Mouse (Mus musculus) naive thymus-derived CD4-positive, alpha-beta T cell, adult 2 months (primary cell): ENCODE results near the gene Tmem164.

Experiments
- DNase-seq: peaks from one replicate; pipeline ENCODE4 v3.0.0-alpha.2; 2011; ENCODE audit warnings: low read depth

Tmem164 gene

DNA sequence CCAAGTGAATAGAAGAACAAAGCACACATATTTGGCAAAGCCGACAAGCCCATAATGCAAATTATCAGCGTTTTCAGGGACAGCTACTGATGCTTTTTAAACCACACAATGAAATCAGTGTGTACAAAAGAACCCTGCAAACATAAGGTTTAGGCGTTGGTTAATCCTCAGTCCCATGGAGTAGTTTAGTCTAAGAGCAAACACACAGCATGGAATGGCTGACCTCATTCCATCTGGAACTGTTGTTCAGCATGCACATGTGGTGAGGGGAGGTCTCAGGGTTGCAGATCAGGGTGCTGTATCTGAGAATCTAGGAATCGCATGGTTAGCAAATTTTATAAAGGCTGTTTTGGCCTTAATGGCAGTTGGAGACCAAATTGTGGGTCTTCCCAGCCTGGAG is 69.6 kb downstream of the Tmem164 start:
- DNase-seq, result no peak

DNA sequence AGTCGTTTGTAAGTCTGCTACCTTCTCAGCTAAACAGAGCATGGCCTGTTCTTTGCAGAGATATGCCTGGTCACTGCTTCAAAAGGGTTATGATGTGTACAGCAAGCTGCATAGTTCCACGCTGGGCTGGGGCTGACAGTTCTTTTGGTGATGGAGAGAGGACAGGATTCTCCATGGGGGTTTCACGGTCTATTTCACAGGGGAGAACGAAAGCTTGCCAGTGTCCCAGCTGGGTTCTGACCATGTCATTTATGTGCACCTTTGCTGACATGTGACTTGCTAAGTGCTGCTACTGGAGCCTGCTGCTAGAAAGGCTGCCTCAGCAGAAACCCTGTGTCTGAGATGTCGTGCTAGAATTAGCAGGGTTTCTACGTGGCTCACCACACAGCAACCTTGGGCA is 74.3 kb downstream of the Tmem164 start:
- no peak for DNase-seq

DNA sequence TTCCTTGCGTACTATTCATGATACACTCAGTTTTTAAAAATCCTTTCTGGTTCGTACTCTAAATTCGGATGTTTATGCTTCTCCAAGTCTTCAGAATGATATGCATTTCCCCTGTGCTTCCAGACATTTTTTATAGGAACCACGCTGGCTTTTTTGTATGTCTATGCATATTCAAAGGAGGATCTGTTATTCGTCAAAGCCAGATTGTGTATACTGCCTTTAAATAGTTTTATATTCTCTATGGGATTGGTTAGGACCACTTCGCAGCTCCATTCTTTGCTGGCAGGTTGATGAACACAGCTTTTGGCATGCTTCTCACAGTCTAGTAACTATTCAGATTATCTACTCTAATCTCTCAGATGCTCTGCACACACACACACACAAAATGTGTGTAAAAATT is 79.2 kb downstream of the Tmem164 start:
- no peak for DNase-seq

DNA sequence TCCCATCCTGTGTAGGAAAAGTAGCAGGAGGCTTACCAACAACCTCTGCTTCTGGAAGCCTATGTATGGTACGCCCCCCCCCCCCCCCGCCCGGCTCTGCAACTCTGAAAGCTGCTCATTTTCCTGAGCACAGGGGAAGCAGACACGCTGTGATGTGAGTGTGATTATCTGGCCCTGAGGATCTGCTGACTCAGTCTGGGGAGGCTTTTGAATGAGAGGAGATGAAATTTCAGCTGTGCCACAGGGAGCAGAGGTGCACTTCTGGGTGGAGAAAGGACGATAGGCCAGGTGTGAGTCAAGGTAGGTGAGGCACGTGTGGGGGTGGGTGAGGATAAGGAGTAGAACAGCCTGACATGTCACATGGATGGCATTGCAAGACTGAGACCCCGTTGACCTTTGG is 82.1 kb downstream of the Tmem164 start:
- no peak for DNase-seq

DNA sequence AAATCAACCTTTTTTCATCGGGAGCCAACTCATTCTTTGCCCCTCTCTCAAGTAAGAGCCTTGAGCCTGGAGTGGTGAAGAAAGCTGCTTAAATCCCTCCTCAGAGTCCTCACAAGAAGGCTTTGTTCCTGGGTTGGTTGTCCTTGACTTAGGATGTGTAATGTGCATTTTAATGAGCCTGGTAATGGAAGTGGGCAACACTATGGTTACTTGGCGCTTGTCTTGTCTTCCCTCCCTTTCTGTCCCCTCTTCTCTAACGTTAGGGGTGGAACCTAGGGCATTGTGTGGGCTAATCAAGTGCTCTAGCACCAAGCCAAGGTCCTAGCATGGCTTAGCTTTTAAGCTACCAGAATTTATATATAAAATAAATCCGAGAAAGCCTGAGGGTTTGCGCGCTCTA is 88.5 kb downstream of the Tmem164 start:
- DNase-seq, result no peak

DNA sequence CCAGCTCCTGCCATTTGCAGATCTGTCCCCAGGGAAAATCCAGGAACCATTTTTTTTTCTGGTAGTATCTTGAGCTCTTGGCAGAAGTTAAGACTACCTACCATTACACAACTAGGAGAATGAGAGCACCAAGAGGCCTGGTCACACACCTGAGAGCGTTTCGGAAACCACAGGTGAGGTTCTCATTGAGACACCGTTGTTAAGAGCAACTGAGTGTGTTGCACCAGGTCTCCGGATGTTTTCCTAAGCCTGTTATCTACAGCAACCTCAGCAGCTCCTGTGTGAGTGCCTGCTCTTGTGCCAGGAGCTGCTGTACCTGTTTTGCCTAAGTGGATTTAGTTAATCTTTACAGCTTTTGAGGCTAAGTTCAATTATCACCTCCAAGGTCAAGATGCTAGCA is 92.5 kb downstream of the Tmem164 start:
- DNase-seq, result no peak

DNA sequence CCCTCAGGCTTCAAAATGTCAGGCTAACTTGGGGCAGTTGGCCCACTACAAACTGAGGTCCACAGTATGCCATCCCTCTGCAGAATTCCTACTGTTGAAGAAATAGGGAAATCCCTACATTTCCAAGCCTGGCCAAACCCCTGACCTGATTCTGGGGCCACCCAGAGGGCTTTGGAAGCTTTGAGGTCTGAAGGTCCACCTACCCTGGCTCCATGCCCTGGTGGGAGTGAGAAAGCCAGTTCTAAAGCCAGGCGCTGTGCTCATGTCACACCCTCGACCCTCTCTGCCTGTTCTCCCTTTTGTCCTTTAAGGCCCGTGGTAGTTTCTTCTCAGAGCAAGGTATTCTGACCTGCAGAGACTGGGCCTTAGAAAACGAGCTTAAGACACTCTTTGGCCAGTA is 94.9 kb downstream of the Tmem164 start:
- DNase-seq, result no peak

DNA sequence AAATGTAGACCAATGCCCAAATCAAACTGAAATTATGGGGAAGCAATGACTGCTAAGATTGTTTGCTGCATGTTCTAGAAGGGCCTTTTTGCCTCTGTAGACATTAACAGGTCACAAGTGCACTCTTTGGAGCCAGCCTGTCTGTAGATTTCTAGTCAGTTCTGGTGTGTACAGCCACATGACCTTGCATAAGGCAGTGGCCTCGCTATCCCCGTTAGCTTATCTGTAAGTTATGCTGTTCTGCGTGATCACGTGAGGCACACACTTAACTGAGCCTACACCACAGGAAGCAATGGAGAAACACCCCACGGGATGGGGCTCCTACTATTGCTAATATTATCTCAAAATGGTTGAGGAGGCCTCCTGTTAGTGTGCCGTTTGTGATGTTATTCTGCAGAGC is 97.4 kb downstream of the Tmem164 start:
- no peak for DNase-seq

DNA sequence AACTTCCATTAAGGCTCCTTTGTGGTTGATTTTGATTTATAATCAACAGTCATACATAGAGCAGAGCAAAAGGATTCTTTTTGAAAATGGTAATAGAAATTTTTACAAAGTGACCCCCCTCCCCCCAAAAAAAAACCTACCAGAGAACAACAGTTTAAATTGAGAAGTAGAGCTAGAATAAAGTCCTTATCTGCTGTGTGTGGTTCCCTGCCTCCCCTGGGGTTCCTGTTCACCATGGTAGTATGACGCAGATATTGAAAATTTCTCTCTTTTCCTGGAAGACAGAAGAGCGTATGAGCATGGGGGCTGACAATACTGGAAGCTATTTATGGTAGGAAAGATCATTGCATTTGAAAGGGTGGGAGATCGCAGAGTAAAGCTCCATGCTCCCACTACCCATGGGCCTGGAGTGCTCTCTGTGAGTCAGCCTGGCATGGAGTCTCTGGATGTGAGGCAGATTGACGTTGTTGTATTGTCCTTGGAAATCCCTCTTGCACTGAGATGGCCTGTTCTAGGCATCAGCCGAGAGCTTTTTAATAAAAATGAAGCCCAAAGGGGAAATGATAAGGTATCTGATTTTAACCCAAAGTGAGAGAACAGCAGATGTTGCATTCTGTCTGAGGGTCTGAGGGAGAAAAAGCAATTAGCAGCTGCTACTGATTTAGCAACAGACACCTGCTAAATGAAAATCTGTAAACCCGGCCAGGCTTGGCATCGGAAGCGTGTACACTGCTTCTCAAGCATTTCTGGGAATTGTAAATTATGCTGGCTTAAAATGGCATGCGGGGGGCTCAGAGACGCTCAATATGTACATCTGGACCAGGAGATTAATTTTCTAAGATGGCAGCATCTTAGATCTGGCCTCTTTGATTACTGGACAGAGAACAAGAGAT is 105.2 kb downstream of the Tmem164 start:
- DNase-seq, result no peak

DNA sequence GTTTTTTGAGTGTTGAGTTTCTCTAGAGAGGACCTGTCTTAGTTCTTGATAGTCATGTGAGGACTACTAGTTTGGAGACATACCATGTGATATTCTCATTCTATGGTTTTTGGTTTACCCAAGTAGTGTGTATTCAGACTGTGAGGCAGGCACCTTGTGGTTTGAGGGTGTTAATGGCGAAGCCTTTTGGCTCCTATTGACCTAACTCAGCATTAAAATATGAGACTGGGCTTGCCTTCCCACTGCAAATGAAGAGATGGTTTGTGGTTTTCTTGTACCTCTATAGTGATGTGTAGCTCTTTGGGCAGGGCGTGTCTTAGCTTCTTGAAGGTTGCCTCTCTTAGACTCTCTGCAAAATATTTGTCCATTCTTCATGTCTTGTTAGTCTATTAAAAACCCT is 111.0 kb downstream of the Tmem164 start:
- DNase-seq, result no peak

DNA sequence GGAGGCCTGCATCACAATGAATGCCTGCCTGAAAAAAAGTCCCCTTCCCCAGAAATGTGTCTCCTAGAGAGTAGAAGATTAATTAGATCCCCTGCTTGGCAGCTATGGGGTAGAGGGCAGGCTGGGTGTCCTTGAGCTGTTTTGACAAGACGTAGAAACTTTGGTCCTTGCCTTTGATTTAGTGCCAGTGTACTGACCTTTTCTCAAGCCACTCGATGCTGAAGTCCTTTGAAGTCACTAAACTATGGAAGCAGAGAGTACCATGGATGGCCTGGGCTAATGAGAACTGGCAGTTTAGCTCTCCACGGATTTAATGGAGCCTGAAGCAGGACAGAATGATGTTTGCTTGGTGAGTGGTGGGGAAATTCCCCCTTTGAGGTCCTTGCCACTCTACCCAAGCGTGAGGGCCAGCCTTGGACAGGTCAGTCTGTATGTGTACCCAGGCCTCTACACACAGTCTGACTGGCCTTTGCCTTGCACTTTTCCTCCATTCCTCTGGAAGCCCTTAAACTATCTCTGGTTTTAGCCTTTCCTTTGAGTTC is 112.9 kb downstream of the Tmem164 start:
- DNase-seq, result no peak

DNA sequence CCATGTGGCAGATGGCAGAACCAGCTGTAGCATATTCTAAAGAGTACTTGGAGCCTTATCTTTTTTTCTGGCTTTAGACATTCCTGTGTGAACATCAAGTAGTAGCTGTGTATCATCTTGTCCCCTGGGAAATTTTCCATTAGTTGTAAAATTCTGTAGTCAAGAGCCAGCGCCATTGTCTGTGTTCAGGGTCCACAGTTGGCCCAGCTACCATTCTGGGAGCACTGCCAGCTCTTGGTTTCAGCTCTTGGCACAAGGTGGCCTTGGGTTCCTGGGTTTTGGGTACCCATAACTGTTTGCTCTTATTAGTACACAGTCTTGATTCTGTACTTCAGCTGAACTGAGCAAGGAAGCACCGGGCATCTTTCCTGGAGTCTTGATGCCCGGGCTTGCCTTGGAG is 123.4 kb downstream of the Tmem164 start:
- DNase-seq, result no peak

DNA sequence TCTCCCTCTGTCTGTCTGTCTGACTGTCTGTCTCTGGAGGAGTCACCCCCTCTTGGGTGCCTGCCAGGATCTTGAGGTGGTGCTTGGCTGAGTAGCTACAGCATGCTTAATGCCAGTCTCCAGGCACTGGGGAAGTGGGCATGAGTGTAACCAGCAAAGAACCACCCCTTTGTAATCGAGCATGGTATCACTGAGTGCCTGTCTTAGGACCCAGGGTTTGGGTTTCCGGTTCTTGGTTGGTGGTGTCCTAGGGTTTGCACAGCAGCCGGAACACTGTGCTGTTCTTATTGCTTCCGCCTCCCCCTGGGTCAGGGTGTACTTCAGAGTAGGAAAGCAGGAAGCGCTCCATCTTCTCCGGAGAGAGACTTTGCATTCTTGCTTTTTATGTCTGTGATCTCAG is 124.9 kb downstream of the Tmem164 start:
- DNase-seq, result no peak

DNA sequence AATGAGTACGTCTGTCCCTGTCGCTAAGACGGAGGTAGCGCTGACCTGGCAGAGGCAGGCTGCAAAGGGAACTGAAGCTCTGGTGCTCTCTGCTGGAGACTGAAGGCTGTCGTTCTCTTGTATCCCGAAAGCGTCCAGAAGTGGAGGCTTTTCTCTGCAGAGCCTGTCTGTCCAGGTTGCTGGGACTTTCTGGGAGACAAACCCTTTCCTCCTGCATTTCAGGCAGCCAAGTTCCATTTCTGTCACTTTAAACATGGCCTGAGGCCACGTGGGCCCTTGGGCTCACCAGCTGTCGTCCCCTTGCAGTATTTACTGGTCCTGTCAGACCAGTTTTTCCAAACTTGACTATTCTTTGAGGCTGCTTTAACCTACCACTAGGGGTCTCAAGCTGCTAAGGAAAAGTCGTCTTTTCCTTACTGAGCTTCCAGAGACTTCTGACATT is 125.4 kb downstream of the Tmem164 start:
- no peak for DNase-seq

DNA sequence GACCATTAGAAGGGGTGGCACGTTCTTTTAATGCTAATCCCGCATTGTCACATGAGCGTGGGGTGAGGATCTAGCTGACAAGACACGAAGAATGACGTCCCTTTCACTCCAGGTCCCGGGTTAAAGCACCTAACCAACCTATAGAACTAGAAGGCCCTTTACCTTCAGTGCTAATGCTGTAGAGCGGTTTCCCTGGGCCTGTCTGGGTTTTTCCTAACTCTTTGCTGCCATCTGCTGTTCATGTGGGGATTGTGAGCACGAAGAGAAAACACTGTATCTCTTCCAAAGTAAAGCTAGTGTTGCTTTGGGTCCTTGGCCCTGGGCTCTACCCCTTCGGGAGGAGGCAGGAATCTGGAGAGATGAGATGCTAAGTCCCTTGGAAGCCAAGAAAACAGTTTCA is 127.2 kb downstream of the Tmem164 start:
- peak; percentile 66 for DNase-seq

DNA sequence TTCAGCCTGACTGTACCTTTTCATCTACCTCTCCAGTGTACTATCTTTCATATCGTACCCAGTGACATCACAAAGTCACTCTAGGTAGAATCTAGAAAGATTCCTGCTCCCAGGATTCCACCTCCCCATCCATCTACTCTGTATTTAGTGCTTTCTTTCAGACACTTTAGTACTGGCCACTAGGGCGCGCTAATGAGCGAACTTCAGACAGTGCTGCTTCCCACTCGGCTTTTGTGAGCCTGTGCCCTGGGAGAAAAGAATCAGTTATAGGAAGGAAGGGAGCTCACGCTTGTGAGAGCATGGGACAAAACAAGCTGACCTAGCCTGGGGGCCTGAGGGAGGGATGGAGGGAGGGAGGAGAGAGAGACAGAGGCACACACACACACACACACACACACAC is 131.9 kb downstream of the Tmem164 start:
- peak; percentile 45 for DNase-seq

DNA sequence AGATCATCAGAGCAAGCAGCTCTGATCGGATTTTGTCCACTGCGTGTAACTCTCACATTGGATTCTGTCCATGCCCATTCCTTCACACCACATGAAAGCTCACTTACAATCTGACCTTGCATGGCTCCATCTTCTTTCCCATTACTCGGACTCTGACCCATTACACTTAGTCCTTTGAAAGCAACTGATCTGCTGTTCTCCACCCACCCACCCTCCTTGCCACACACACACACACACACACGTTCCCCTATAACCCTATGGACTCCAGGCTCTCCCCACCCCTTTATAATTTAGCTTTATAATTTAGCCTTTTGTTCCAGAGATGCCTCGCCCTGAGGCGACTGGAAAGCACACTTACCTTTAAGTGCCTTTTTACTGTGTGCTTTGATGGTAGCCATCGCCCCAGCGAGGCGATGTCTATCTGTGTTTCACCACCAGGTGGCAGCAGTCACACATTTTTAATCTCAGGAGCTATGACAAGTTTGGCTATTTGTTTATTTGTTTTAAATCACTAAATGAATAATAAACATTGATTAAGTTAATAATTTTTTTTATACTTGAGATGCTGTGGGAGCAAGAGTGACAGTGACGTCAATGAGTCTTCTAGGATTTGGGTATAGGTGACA is 137.0 kb downstream of the Tmem164 start:
- peak; percentile 68 for DNase-seq

DNA sequence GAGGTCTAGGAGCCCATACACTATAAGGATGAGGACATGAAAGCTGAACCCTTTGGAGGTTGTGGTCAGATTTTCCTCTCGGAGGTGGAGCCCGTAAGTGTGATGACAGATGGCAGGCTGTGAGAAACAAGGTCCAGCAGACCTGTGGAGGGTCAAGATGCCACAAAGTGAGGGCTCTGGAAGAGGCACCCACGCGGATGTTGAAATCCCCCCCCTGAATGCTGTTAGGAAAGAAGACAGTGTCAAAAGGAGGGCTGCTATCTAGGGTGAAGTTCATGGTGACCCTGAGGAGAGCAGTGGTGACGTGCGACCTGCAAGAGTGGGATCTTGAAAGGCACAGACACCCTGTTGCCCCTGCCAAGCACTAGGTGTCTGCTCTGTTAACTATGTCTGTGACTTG is 140.0 kb downstream of the Tmem164 start:
- DNase-seq, result no peak

DNA sequence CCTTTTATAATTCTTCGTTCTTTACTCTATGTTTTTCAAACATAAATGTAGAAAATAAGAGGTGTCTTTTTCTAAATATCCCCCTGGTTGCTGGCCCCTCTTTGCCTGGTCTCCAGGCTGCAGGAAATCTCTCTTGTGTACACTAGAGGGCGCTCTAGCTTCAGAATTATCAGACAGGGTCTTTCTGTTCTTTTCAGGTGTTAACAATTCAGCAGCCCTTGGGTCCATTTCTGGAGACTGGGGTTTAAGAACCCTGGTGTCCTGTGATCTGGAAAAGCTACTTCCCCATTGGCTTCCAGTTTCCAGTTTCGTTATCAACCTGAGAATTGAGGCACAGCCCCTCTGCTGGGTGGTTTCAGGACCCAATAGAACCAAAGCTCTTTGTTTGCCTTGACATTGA is 140.6 kb downstream of the Tmem164 start:
- DNase-seq, result peak; percentile 43

DNA sequence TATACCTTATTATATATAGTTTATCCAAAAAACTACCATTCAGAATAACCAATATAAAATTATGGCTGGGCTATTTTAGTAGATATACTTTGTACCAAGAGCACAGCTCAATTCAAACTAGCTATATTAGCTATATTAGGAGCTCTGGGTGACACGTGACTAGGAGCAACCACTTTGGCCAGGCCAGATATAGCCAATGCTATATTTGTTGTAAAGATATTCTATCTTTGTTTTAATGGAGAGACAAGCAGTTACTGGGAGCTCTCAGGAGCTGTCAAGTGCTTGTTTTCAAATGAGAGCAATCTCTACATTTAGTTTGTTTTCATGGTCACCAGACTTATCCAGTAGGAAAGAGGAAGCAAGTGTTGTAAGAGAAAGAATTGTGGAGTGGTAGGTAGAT is 144.1 kb downstream of the Tmem164 start:
- no peak for DNase-seq

DNA sequence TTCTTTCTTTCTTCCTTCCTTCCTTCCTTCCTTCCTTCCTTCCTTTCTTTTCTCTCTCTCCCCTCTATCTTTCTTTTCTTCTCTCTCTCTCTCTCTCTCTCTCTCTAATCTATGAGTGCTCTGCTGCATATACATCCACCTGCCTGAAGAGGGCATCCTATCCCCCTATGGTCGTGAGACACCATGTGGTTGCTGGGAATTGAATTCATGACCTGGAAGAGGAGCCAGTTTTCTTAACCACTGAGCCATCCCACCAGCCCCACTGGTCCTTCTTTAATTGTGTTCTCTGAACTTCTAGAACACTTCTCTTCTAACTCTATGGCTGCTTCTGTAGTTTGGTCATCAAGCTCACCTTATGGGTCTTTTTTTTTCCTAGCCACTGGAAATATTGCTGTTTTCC is 146.4 kb downstream of the Tmem164 start:
- peak; percentile 10 for DNase-seq

DNA sequence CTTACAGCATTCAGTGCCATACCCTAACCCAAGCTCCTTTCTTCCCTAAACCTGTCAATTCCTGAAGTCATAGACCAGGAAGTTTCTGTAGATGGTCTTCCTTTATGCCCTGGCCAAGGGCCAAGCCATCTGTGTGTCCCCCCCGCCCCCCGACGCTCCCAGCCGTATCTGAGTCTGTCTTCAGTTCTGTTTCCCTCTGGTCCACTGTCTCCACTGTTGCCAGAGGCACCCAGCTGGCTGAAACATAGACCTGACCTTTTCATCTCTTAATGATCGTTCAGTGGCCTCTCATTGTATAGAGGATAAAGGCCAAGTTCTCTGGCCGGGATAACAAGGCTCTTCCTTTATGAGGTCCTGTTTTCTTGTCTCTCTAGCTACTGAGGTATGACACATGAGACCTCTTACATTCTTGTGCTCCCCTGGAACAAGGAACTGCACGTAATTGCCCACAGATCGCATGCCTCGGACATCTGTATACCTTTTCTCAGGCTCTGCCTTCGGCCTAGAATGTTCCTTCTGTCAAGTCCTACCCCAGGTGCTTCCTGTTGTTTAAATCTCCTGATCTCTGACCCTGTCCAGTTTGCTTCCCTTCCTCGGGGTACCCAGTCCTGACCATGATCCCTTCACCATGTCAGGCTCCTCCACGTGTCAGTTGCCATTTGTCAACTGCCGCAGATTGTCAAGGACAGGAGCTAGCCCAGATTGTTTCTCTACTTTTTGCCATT is 147.1 kb downstream of the Tmem164 start:
- no peak for DNase-seq

DNA sequence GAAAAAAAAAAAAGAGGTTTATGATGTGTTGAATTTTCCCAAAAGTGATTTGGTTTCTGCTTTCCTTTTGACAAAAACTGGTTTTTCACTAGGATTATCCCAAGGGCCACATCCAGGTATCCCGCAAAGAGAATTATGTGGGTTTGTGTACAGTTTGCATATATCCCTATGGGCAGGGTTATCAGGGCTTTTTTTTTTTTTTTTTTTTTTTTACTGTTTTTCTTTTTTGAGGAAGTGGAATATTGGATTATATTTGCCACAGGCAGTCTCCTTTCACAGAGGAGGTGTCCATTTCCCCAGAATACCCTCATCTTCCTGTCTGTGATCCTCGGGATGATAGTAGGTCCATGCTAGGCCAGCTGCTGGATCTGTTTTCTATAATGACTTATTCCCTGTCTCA is 148.1 kb downstream of the Tmem164 start:
- no peak for DNase-seq
